Mouse (Mus musculus) ovary, postnatal 36 days (tissue): ENCODE results near the gene Nap1l4.
A peak's percentile ranks its signal among the peaks of the same experiment; 100 is the strongest.
"Not testable (repeated sequence)": the region's sequence is repeated elsewhere in the genome, so short reads cannot be mapped to it uniquely, and the experiment has no call there.

ENCODE experiments used
- DNase-seq: peaks from one replicate; pipeline ENCODE4 v3.0.0; 2022; ENCODE audit warnings: low spot score, mixed read lengths

Gene Nap1l4

GRCm38 (mm10) chr7:143548976-143549457, at the start of gene Nap1l4:
TSS of gene Nap1l4 (minus strand) at chr7:143549106.
- peak; percentile 99 for DNase-seq

DNA sequence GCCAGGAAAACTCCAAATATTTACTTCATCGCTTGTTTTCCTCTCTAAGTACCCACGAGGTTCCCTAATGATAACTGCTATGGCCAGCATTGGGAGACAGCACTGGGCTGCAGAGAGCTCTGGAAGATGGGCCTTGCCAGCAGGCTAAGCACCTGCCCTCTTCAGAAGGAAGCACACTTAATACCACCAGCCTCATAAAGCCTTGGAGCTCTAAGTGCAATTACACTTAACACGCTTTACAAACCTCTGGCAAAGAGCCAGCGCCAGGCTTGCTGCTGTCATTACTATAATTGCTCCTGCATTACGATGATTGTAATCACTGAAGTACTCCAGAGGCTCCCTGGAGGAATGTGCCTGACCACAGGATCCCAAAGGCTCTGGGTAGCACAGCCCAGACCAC, 46.0 kb upstream of the Nap1l4 start:
- no peak for DNase-seq

DNA sequence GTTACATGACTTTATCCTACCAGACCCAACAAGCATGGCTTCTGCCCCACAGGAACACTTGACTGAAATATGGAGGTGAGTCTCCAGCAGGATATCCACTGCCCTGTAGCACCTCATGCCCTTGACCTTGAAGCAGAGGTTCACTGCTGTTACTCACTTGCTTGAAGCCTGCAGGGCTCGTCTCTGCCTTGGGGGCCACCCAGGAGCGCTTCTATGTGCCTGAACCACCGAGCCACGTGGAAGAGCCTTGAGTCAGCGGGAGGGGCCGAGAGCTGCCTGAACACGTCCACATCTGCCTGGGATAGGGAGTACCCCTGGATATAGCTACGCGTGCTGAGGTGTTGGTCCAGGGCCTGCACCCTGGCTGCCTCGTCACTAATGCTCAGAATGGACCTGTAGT, 43.3 kb upstream of the Nap1l4 start:
- no peak for DNase-seq

GRCm38 (mm10) chr7:143588006-143588405, 39.1 kb upstream of the Nap1l4 start:
- no peak for DNase-seq

GRCm38 (mm10) chr7:143587586-143587985, 38.7 kb upstream of the Nap1l4 start:
- no peak for DNase-seq

- peak; percentile 72 for DNase-seq
Observed at GRCm38 (mm10) chr7:143583956-143584355, 35.0 kb upstream of the Nap1l4 start.

DNA sequence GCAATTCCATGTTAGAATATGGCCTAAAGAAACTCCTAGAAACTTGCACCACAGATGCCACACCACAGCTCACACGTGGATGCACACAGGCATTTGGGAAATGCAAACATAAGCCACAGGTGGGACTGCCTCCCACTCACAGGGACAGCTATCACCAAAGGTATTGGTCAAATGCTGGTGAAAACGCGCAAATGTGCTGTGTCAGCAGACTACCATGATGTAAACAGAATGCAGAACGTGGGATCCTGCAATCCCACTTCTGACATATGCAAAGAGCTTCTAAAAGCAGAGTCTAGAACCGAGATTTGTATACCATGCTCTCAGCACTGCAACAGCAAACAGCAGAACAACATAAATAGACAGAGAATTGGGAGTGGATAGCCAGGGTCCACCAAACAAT, 34.1 kb upstream of the Nap1l4 start:
- DNase-seq: no peak

- DNase-seq: no peak
Observed at GRCm38 (mm10) chr7:143575751-143576150, 26.8 kb upstream of the Nap1l4 start.

DNA sequence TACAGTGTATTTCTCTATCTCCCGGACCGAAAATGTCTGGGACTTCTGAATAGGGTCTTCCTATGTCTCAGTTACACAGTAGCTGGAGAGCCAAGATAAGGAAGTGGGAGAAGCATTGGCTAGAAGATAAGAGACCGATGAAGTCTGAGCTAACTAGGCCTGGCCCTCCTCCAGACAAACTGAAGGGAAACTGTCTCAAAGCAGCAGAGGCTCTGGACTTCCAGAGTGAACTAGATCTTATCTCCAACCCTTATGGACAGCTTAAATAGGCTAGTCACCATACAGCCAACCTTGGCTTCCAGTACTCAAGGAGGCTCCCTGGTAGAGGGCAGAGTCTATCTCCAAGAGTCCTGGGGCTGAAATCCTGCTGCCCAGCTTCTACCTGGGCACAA, 16.7 kb upstream of the Nap1l4 start:
- DNase-seq: no peak

- no peak for DNase-seq
Observed at GRCm38 (mm10) chr7:143565015-143565647, 16.2 kb upstream of the Nap1l4 start.

DNA sequence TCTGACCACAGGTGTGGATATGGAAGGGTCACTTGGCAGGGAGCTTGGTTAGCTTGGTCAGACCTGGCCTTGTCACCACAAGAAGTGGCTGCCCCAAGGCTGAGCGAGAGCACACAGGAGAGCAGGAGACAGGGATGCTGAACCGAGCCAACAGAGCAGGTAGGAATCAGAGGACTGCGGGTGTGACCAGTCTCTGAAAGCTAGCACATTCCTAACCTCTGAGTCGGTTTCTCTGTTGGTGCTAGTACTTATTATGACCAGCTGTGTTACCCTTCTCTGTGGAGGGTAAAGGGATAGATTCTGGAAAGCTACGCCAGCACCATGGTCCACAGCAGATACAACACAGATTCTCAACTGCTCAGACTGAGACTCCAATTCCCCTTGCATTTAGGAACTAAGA, 14.9 kb upstream of the Nap1l4 start:
- DNase-seq: no peak

DNA sequence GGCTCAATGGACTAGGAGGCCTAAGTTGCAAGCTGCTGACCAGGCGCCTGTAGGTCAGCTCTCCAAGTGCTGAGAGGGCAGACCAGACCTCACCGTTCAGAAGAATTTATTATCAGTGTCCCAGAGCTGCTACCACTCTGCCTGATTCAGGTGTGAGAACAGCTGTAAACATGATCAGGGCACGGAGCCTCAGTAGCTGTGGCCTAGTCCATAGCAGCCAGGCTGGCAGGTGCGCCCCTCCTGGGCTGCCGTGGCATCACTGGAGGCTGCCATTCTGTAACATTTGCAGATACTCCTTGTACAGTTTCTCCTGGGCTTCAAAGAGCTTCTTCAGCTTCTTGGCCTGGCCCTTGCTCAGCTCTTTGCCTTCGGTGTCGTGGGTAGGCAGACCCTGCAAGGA, 8.7 kb upstream of the Nap1l4 start:
- DNase-seq: no peak

DNA sequence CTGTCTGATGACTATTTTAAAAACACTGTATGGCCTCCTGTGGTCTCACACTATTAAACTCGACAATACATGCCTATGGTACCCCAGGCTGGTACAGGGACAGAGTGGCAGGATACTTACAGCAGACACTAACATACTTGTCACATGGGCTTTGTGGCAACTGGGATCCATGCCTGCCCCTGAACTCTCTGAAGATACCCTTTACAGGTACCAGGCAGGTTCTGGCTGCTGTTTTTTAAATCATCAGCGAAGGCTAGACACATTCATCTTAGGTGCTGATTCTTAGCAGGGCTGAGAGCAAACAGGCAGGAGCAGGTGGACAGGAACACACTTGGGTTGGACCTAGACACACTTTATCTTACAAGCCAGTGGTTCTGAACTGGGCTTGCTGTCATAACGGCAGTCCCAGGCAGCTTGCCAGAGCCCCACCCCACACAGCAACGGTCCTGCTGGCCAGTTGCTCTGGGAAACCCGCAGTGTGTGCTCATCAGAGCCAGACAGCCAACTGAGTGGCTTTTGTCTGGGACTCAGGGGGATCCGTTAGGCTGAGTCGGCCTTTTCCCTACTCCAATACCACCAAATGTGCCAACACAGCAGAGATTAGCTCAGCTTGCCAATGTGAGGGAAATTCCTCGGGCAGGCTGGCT, 8.2 kb upstream of the Nap1l4 start:
- DNase-seq: peak; percentile 54

GRCm38 (mm10) chr7:143549588-143550220, 798 bp upstream of the Nap1l4 start:
- no peak for DNase-seq

DNA sequence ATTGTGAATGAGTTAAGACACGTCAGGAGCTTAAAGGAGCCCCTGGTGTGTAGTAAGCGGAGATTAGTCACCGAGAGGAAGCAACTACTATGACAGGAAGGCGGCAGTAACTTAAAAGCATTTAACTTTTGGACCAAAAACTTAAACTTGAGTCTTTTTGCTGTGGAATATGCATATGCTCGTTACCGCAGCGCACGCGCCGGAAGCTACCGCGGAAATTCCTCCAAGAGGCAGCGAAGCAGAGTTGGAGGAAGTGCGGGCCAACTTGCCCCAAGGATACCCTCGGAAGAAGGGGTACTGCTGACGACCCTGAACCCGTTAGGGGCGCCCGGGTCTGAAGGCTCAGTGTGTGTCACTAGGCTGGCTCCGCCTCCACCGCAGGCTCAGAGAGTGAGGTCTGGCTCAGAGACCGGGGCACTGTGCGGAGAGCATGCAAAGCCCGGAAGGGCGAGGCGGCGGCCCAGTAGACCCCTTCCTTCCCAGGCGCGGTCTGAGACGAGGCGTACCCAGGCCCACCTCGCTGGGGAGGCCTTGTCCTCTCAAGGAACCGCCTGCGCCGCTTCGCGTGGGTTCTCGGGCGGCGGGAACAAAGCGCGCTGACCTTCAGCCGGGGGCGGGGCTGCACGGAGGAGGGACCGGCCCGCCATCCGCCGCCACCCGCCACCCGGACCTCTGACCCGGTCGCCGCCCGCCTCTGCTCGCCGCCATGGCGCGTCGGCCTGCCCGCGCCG, 510 bp downstream of the Nap1l4 start:
- DNase-seq: no peak

DNA sequence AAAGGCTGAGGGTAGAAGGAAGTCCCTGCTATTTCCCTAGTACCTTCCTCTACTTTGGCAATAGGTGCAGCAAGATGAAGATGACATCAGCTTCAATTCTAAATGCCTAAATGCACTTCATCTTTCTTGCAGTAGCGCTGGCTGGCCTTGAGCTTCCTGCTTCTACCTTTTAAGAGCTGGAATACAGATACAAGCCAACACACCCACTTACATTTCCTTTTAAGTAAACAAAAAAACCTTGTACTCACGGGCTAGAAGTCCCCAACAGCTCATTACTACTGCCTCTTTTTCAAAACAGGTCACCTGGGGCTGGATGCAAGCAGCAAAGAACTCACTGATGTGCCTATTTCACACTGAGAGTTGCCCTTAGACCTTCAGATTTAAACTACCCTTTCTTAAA, 2.4 kb downstream of the Nap1l4 start:
- DNase-seq: no peak

- no peak for DNase-seq
Observed at GRCm38 (mm10) chr7:143544368-143544767, 4.5 kb downstream of the Nap1l4 start.

DNA sequence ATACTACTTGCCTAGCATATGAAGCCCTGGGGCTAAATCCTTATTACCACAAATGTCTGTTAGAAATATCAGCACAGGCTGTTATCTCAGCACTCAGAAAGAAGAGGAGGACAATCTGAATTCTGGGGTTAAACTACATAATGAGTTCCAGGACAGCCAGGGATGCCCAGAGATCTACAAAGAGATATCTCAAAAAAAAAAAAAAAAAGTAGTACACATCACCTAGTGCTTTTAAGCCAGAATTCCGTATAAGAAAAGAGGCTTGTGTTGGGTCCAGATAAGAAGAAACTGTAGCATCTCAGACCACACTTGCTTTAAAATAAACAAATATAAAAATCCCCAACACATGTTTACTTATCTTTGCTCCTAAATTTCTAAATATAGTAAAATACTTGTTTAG, 10.2 kb downstream of the Nap1l4 start:
- no peak for DNase-seq

- DNase-seq: not testable (repeated sequence)
Observed at GRCm38 (mm10) chr7:143538229-143538628, 10.7 kb downstream of the Nap1l4 start.

DNA sequence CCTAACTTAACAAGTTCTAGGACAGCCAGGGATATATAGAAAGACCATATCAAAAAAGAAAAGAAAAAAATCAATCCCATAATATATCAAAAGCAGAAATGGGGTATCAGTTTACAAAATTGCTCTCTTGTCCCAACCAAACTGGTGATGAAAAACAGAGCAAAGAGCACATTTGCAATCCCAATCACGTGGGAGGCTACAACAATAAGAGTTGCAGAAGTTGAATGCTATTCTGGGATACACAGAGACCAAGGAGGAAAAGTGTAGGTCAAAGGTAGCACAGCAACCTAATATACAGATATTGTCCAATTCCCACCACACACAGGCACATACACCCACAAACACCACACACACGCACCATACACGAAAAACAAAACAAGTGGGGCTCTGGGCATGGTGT, 12.7 kb downstream of the Nap1l4 start:
- no peak for DNase-seq

- DNase-seq: no peak
Observed at GRCm38 (mm10) chr7:143533284-143533683, 15.6 kb downstream of the Nap1l4 start.

DNA sequence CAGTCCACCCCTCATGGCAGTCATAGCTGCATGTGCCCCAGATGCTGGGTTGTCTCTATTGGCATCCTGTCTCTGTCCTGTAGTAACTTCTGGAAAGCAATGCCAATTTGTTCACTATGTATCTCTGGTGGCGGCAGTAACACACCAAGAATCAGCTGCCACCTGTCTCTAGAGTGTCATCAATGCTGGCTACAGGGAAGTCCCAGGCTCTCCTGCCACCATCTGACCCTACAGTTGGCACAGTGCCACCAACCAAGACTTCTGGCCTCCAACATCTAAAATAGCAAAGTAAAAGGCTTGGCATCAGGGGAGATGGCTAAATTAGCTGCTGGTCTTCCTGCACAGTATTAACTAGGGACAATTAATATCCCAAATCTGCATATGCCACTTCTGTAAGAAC, 16.5 kb downstream of the Nap1l4 start:
- no peak for DNase-seq

DNA sequence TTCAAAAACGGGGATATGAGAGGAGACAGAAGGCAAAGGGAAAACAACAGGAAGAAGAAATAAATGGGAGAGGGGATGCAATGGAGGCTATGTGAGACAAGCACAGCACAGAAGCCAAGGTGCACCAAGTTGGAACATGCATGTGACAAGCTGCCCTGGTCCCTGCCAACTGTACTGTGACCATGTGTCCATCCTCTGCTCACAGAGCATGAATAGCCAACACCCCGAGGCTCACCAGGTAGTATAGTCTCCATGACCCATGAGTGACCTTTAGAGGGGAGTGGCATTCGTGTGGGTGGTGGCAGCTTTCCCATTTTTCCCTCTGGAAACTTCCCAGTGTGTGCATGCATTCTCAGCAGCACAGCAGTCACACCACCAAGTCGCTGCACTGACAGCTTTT, 29.6 kb downstream of the Nap1l4 start:
- no peak for DNase-seq
